Mouse (Mus musculus) embryonic facial prominence, embryonic 12.5 days (tissue): ENCODE data around the gene Smoc2. TPM values are rescaled to one million over a fixed set of nuclear protein-coding genes. Genes with fewer than 3 reads are reported as not detected.

Source experiments
- ATAC-seq: fragments of 200-750 bp; cut with Nextera tagmentation; 2 replicates; pipeline ENCODE4 v1.8.0; 2017; ENCODE audit not compliant: insufficient number of reproducible peaks, insufficient read depth, low FRiP score, low TSS enrichment
- H3K27ac ChIP-seq: fragments of 300-500 bp; sonication (generic); 2 replicates; pipeline ENCODE4 v1.5.1; 2016; ENCODE audit warnings: mild to moderate bottlenecking
- H3K27me3 ChIP-seq: fragments of 300-500 bp; sonication (generic); 2 replicates; pipeline ENCODE4 v1.6.1; 2016; ENCODE audit warnings: mild to moderate bottlenecking, moderate library complexity
- H3K36me3 ChIP-seq: fragments of 300-500 bp; sonication (generic); 2 replicates; pipeline ENCODE4 v1.6.1; 2016; ENCODE audit warnings: mild to moderate bottlenecking
- H3K4me1 ChIP-seq: fragments of 300-500 bp; sonication (generic); 2 replicates; pipeline ENCODE4 v1.6.1; 2016
- H3K4me2 ChIP-seq: fragments of 300-500 bp; sonication (generic); replicated peaks from 2 replicates; pipeline ENCODE4 v1.6.1; 2016; ENCODE audit warnings: mild to moderate bottlenecking, moderate library complexity
- H3K4me3 ChIP-seq: fragments of 300-500 bp; sonication (generic); 2 replicates; pipeline ENCODE4 v1.5.1; 2016; ENCODE audit warnings: mild to moderate bottlenecking
- H3K9ac ChIP-seq: fragments of 300-500 bp; sonication (generic); 2 replicates; pipeline ENCODE4 v1.6.1; 2016; ENCODE audit warnings: mild to moderate bottlenecking, moderate library complexity
- H3K9me3 ChIP-seq: fragments of 300-500 bp; sonication (generic); 2 replicates; pipeline ENCODE4 v1.6.1; 2016; ENCODE audit warnings: mild to moderate bottlenecking, moderate library complexity
- WGBS: fragments of 180-500 bp; shearing (Covaris S2); methylation state at CpG from one replicate; pipeline ENCODE4 v1.1.7; 2016; 5-methylcytosine and 5-hydroxymethylcytosine counted together
- polyA plus RNA-seq: library from polyadenylated mRNA; unstranded; fragments of >200 nt; fragmentation: Nextera tagmentation; extraction: Ambion mirVana; gene quantifications from 2 replicates; pipeline ENCODE4 v1.2.1, GENCODE M21; 2016

The Smoc2 gene
- polyA plus RNA-seq, 1 experiment from 2014 or later = 128 TPM

GRCm38 (mm10) chr17:14249595-14249994, 29.7 kb upstream of the Smoc2 start:
- 68% methylated on average over 4 of the region's 4 CpGs for WGBS
- H3K4me3 ChIP-seq = no peak overlapping the region
- no peaks in the 10 kb centered on the region for H3K9me3 ChIP-seq
- H3K4me1 ChIP-seq = peaks cover 13% of the 10 kb centered on the region; the same call in 1 of the 2 replicates
- no peak overlapping the region for H3K27ac ChIP-seq
- H3K9ac ChIP-seq = no peak overlapping the region
- no peak for ATAC-seq
- no peaks in the 10 kb centered on the region for H3K36me3 ChIP-seq
- no peak overlapping the region for H3K4me2 ChIP-seq
- 0 out of 2 replicates have a peak, but pooled peaks cover 3% of the 10 kb centered on the region for H3K27me3 ChIP-seq

GRCm38 (mm10) chr17:14250401-14250800, 28.9 kb upstream of the Smoc2 start:
- no peak for ATAC-seq

GRCm38 (mm10) chr17:14252456-14252855, 26.9 kb upstream of the Smoc2 start:
- no peak overlapping the region for H3K4me3 ChIP-seq
- WGBS = 66% methylated on average over 7 of the region's 7 CpGs
- no peak overlapping the region for H3K4me2 ChIP-seq
- H3K36me3 ChIP-seq = no peaks in the 10 kb centered on the region
- no peak overlapping the region for H3K27ac ChIP-seq
- H3K9ac ChIP-seq = no peak overlapping the region
- H3K9me3 ChIP-seq = no peaks in the 10 kb centered on the region
- ATAC-seq = no peak
- H3K27me3 ChIP-seq = 0 out of 2 replicates have a peak, but pooled peaks cover 6% of the 10 kb centered on the region
- H3K4me1 ChIP-seq = peaks cover 13% of the 10 kb centered on the region; the same call in 1 of the 2 replicates

More at GRCm38 (mm10) chr17:14250401-14250800, 28.9 kb upstream of the Smoc2 start:
- Histone ChIP-seq H3K27me3 (0 out of 2 replicates have a peak, but pooled peaks cover 3% of the 10 kb centered on the region), H3K4me2 (no peak overlapping the region), H3K27ac (no peak overlapping the region), H3K9ac (no peak overlapping the region), H3K4me3 (no peak overlapping the region), H3K36me3 (no peaks in the 10 kb centered on the region), H3K9me3 (no peaks in the 10 kb centered on the region), H3K4me1 (peaks cover 13% of the 10 kb centered on the region; the same call in 1 of the 2 replicates)
- WGBS = 52% methylated on average over 8 of the region's 8 CpGs

GRCm38 (mm10) chr17:14254616-14255015, 24.7 kb upstream of the Smoc2 start:
- Histone ChIP-seq H3K9me3 (no peaks in the 10 kb centered on the region), H3K27me3 (0 out of 2 replicates have a peak, but pooled peaks cover 3% of the 10 kb centered on the region), H3K9ac (no peak overlapping the region), H3K4me3 (no peak overlapping the region), H3K4me2 (no peak overlapping the region), H3K36me3 (no peaks in the 10 kb centered on the region), H3K27ac (no peak overlapping the region), H3K4me1 (peaks cover 13% of the 10 kb centered on the region; the same call in 1 of the 2 replicates)
- WGBS = 58% methylated on average over 5 of the region's 5 CpGs
- ATAC-seq = no peak

- WGBS = 85% methylated on average over 7 of the region's 7 CpGs
- no peak for ATAC-seq
- H3K27me3 ChIP-seq = 0 out of 2 replicates have a peak, but pooled peaks cover 3% of the 10 kb centered on the region
Measured at GRCm38 (mm10) chr17:14257799-14258520, 21.3 kb upstream of the Smoc2 start.

GRCm38 (mm10) chr17:14258906-14259305, 20.4 kb upstream of the Smoc2 start:
- H3K36me3 ChIP-seq = no peaks in the 10 kb centered on the region
- no peak overlapping the region for H3K27ac ChIP-seq
- no peak overlapping the region for H3K9ac ChIP-seq
- H3K9me3 ChIP-seq = no peaks in the 10 kb centered on the region
- WGBS = 38% methylated on average over 6 of the region's 6 CpGs
- 0 out of 2 replicates have a peak, but pooled peaks cover 3% of the 10 kb centered on the region for H3K27me3 ChIP-seq
- H3K4me3 ChIP-seq = no peak overlapping the region
- no peaks in the 10 kb centered on the region for H3K4me1 ChIP-seq
- ATAC-seq = no peak
- no peak overlapping the region for H3K4me2 ChIP-seq

More at GRCm38 (mm10) chr17:14257799-14258520, 21.3 kb upstream of the Smoc2 start:
- no peak overlapping the region for H3K9ac ChIP-seq
- H3K4me3 ChIP-seq = no peak overlapping the region
- no peak overlapping the region for H3K4me2 ChIP-seq
- H3K36me3 ChIP-seq = no peaks in the 10 kb centered on the region
- H3K9me3 ChIP-seq = no peaks in the 10 kb centered on the region
- H3K4me1 ChIP-seq = peaks cover 3% of the 10 kb centered on the region; the same call in 1 of the 2 replicates
- no peak overlapping the region for H3K27ac ChIP-seq

GRCm38 (mm10) chr17:14260966-14261365, 18.3 kb upstream of the Smoc2 start:
- Histone ChIP-seq H3K9ac (no peak overlapping the region), H3K4me2 (no peak overlapping the region), H3K27ac (no peak overlapping the region), H3K27me3 (no peaks in the 10 kb centered on the region), H3K9me3 (no peaks in the 10 kb centered on the region), H3K4me1 (no peaks in the 10 kb centered on the region), H3K36me3 (no peaks in the 10 kb centered on the region), H3K4me3 (no peak overlapping the region)
- no peak for ATAC-seq
- WGBS = 75% methylated on average over 3 of the region's 3 CpGs

- ATAC-seq = no peak
- H3K27ac ChIP-seq = no peak overlapping the region
Measured at GRCm38 (mm10) chr17:14262217-14262616, 17.1 kb upstream of the Smoc2 start.

GRCm38 (mm10) chr17:14268001-14268400, 11.3 kb upstream of the Smoc2 start:
- Histone ChIP-seq H3K27me3 (no peaks in the 10 kb centered on the region), H3K4me1 (0 out of 2 replicates have a peak, but pooled peaks cover 3% of the 10 kb centered on the region), H3K9ac (no peak overlapping the region), H3K9me3 (no peaks in the 10 kb centered on the region), H3K36me3 (no peaks in the 10 kb centered on the region), H3K27ac (0 out of 2 replicates have a peak overlapping the region, but pooled peaks have one; percentile 25), H3K4me2 (no peak overlapping the region), H3K4me3 (no peak overlapping the region)
- 75% methylated on average over 4 of the region's 4 CpGs for WGBS
- no peak for ATAC-seq

More at GRCm38 (mm10) chr17:14262217-14262616, 17.1 kb upstream of the Smoc2 start:
- H3K27me3 ChIP-seq = no peaks in the 10 kb centered on the region
- H3K4me2 ChIP-seq = no peak overlapping the region
- WGBS = 74% methylated on average over 10 of the region's 10 CpGs
- no peak overlapping the region for H3K4me3 ChIP-seq
- no peak overlapping the region for H3K9ac ChIP-seq
- H3K36me3 ChIP-seq = no peaks in the 10 kb centered on the region
- H3K4me1 ChIP-seq = no peaks in the 10 kb centered on the region
- no peaks in the 10 kb centered on the region for H3K9me3 ChIP-seq

GRCm38 (mm10) chr17:14273386-14273785, 5.9 kb upstream of the Smoc2 start:
- Histone ChIP-seq H3K4me3 (no peak overlapping the region), H3K9me3 (no peaks in the 10 kb centered on the region), H3K27me3 (peaks cover 22% of the 10 kb centered on the region), H3K27ac (no peak overlapping the region), H3K4me2 (no peak overlapping the region), H3K9ac (no peak overlapping the region), H3K36me3 (no peaks in the 10 kb centered on the region), H3K4me1 (no peaks in the 10 kb centered on the region)
- ATAC-seq = no peak
- 83% methylated on average over 6 of the region's 6 CpGs for WGBS

- no peaks in the 10 kb centered on the region for H3K9me3 ChIP-seq
- peaks cover 13% of the 10 kb centered on the region for H3K4me1 ChIP-seq
- 73% methylated on average over 7 of the region's 7 CpGs for WGBS
- no peak overlapping the region for H3K27ac ChIP-seq
- no peak for ATAC-seq
- no peaks in the 10 kb centered on the region for H3K36me3 ChIP-seq
- H3K9ac ChIP-seq = no peak overlapping the region
- H3K4me3 ChIP-seq = no peak overlapping the region
- H3K4me2 ChIP-seq = no peak overlapping the region
- H3K27me3 ChIP-seq = peaks cover 57% of the 10 kb centered on the region
Measured at GRCm38 (mm10) chr17:14277310-14277709, 2.0 kb upstream of the Smoc2 start.

GRCm38 (mm10) chr17:14279966-14280300, 627 bp downstream of the Smoc2 start:
- Histone ChIP-seq H3K4me3 (peak overlapping the region; percentile 59), H3K36me3 (no peaks in the 10 kb centered on the region), H3K4me2 (peak overlapping the region; percentile 95), H3K9ac (peak overlapping the region; percentile 63), H3K27me3 (peaks cover 66% of the 10 kb centered on the region), H3K27ac (no peak overlapping the region), H3K4me1 (peaks cover 13% of the 10 kb centered on the region), H3K9me3 (no peaks in the 10 kb centered on the region)
- 0 out of 2 replicates have a peak, but pooled peaks have one; percentile 22 for ATAC-seq
- WGBS = under 1% methylated on average over 10 of the region's 10 CpGs
